Mouse (Mus musculus) small intestine, adult 2 months (tissue): ENCODE data around the gene Tmed4.

Source experiments
- CTCF ChIP-seq: fragments of 200-500 bp; IDR thresholded peaks from 2 replicates; pipeline ENCODE4 v1.5.1; 2012; ENCODE audit warnings: low read depth, mild to moderate bottlenecking, control low read depth, inconsistent platforms, low read length, moderate library complexity, mixed read lengths; ENCODE audit not compliant: insufficient replicate concordance, insufficient read length; ENCODE audit errors: extremely low read depth
- POLR2A ChIP-seq: fragments of 200-500 bp; IDR thresholded peaks from 2 replicates; pipeline ENCODE4 v1.6.1; 2012; ENCODE audit warnings: low read depth, mild to moderate bottlenecking, control low read depth, inconsistent platforms, low read length, moderate library complexity

- no peak for TF ChIP-seq CTCF
- TF ChIP-seq POLR2A = no peak
Measured at GRCm38 (mm10) chr11:6323348-6323747, 48.7 kb upstream of the Tmed4 start.
